Mouse (Mus musculus) T-cell, adult 2 months (primary cell): Measurements from ENCODE around the gene Tspan32.
A peak's percentile ranks its signal among the peaks of the same experiment; 100 is the strongest.

ENCODE experiments used
- DNase-seq: peaks from one replicate; pipeline ENCODE4 v3.0.0; 2022; ENCODE audit warnings: low spot score

Gene Tspan32

DNA sequence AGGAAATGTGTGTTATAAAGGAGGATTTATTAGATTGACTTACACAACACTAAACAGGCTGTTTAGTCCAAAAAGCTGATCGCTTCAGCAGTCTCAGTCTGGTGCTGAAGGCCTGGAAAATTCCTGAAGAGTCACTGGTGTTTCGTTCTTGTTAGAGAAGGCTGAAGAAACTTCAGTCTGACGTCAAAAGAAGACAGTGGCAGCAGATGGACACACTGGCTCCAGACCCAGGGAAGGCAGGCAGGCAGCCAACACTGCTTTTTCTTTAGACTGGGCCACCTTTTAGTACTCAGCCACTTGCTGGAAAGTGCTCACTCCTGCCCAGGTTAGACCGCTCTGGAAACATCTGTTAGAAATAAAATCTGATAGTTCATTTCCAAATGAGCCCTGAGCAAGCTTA, 28.7 kb downstream of the Tspan32 start:
- no peak for DNase-seq

DNA sequence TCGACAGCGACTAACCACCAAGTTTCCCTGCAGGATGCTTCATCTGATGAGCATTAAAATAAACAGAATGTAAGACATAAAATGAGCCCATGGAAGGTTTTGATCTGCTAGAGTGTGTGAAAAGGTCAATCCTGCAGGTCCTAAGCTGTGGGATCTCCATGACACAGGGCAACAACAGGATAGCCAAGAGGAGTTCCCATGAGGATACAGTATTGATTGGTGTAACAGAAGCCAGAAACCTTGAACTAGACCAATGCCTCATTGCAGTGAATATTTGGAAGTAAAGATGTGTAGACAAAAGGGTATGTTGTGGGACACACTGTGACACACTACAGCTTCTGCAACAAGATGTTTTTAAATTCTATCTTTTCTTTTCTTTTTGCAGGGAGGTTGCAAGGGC, 29.3 kb downstream of the Tspan32 start:
- DNase-seq, result no peak

DNA sequence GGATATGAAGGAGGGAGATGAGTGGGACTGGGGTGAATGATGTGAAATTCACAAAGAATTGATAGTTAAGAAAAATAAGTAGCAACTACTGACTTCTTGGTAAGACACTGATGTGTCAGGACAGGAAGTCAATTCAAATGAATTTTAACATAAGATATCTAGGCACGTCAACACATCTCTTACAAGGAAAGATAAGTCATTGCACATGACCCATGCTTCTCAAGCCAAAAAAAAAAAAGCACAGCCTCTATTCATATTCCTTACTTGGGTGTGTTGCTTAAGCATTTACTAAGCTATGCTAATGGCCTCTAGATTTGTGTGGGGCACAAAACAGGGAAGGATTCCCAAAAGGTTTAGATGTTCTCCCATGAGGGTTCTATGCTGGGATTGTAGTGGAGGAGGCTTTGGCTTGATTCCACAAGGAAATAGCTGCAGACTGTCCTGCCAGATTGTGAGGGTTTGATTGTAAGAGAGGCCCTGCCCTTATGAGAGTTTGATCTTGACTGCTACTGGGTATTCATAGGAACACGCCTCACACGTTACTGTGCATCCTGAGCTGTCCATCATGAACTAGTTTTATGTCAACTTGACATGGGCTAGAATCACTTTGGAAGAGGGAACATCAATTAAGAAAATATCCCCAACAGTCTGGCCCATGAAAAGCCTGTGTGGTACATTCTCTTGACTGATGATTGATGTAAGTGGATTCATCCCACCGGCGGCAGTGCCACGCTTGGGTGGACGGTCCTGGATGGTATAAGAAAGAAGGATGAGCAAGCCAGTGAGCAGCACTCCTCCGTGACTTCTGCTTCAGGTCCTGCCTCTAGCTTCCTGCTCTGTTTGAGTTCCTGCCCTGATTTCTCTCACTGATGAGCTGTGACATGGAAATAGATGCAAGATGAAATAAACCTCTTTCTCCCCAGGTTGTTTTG, 29.9 kb downstream of the Tspan32 start:
- DNase-seq, result no peak

DNA sequence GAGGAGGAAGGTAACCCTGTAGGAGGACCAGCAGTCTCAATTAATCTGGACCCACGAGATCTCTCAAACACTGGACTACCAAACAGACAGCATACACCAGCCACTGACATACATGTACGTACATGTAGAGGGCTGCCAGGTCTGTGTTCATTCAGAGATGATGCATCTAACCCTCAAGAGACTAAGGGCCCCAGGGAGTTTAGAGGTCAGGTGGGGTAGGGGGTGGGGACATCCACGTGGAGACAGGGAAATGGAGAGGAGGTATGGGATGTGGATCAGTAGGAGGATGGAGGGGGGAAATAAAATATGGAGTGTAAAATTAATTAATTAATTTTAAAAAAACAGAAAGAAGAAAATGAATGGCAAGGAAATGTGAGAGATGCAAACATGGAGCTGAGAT, 31.9 kb downstream of the Tspan32 start:
- DNase-seq, result no peak

DNA sequence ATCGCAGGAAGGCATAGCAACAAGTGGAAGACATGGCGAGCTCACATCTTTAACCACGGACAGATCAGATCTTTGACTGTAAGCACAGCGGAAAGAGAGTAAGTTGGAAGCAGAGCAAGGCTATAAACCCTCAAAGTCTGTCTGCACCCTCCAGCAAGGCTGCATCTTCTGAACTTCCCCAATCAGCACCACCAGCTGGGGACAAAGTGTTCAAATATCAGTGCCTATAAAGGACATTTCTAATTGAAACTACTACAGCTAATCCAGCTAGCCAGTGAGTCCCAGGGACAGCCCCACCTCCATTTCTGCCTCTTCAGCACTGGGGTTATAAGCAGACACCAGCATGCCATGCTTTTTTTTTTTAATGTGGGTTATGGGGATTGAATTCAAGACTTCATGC, 32.5 kb downstream of the Tspan32 start:
- no peak for DNase-seq

DNA sequence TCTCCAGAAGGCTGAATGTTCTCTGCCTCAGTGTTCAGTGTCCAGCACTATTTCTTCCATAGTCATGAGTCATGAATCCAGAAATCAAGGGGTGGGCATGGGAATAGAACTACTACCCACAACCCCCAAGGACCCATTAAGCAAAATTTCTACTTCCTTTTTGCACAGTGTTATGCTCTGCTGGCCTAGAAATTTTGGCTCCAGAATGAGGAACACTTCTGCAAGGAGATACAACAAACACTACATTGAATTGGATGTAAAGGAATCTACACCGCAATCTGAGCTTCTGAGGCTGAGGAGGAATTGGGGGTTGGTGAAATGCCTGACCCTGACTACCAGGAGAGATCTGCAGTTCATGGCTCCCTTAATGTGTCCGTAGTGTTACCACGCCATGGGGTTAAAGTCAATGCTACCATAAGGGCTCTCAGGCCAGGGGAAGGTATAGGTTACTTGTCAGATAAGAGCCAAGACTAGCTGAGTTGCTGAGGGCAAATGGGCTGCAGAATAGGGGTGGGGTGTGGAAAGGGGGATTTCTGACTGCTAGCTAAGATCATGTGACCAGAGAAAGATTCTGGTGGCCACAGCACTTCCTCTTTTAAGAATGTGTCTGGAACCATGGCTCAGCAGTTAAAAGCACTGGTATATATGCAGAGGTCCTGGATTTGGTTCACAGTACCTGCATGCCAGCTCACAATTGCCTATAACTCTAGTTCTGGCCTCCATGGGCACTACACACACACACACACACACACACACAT, 33.5 kb downstream of the Tspan32 start:
- no peak for DNase-seq

DNA sequence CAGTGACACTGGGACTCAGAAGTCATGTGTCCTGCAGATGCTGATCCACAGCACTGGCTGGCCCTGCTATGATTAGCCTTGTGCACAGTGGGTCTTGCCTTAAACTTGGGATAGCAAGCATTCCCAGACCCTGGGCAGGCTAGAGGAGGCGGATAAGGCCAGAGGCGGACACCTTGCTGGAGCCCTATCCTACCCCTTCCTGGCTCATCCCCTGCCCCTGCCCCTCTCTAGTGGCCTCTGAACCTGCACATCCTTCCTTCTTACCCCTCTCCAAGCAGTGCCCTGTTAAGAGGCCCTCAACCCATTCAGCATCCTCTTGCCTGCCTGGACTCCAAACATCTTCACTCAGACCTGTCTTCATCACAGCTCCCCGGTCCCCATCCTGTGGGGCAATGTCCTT, 35.7 kb downstream of the Tspan32 start:
- no peak for DNase-seq

DNA sequence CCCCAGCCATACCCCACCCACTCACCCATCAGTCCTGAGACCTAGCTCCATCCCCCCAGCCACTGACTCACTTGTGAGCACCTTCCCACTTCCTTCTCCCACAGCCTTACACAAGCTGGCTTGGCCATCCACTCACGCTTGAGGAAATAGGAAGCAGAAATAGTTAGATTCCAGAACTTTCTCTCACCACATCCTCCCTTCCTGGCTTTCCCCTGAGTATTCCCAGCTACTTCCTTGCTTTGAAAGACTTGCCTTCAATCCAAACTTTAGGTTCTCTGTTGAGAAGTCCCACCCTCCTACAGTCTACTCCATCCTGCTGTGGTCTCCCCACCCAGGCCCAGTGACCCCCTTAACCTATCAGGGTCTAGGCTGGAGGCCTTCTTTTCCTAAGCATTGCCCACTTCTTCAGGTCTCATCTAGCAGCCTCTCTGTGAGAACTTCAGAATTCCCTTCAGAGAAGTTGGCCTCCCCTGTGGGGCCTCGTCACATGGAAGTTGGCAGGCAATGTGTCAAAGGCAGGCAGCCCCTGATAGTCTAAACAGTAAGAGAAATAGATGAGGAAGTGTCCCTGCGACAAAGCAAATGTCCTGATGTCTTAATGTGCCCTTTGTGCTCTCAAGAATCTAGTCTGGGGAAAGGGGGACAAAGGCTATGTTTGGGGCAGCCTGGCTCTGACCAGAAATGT, 36.4 kb downstream of the Tspan32 start:
- DNase-seq, result no peak

DNA sequence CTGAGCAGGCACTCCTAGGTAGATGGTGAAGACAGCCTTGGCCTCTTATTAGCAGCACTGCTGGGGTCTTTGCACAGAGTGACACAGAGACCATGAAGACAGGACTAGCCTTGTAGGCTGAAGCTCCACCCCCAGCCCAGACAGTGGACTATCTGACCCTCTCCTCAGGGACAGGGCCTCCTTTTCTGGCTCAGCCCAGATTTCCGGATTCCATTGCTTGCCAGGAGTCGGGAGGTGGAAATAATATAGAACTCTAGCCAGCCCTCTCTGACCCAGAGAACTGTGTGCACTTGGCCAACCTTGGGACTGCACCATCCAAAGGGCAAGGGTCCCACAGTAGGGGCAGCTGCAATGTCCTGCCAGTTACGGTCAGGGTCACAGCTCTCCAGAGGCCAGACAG, 37.2 kb downstream of the Tspan32 start:
- DNase-seq, result no peak

DNA sequence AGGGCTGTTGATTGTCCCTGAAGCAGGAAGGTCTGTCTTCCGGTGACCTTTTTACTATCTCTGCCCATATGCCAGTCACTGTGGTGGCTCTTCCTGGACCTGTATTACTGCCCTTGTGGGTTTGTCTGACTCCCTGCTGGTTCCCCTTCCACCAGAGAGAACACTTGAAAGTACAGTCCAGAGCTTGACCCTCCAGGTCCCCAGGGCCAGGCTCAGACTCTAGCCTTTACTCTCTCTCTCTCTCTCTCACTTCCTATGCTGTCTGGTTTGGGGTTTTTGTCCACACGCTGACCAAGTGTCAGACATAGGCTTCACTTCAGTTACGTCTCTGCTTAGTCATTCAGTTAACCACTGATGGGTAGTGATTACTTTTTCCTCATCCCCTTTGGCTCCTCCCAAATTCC, 38.1 kb downstream of the Tspan32 start:
- DNase-seq, result no peak

DNA sequence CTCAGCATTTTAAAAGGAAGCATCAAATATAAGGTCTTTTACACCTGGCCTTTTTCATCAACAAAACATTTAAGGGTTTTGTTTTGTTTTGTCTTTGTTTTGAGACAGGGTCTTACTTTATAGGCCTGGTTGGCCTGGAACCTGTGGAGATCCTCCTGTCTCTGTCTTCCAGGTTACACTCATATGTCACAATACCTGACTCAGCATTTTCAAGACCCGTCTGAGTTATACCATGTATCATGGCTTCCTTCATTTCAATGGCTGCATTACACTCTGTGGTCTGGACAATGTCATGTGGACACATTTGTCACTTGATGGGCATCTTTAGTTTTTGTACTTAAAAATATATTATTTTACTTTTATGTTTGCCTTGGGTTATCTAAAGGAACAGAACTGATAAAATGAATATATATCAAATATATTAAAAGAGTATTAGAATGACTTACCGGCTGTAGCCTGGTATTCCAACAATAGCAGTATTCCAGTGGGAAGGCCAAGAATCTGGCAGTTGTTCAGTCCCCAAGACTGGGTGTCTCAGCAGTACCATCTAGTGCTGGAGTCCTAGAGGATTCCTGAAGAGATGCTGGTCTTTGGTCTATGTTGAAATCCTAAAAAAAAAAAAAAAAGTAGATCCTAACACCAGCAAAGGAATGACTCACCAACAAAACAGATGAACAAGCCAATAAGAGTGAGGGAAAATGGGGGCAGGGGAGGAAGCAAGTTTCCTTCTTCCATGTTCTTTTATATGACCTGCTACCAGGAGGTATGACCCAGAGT, 39.4 kb downstream of the Tspan32 start:
- no peak for DNase-seq

DNA sequence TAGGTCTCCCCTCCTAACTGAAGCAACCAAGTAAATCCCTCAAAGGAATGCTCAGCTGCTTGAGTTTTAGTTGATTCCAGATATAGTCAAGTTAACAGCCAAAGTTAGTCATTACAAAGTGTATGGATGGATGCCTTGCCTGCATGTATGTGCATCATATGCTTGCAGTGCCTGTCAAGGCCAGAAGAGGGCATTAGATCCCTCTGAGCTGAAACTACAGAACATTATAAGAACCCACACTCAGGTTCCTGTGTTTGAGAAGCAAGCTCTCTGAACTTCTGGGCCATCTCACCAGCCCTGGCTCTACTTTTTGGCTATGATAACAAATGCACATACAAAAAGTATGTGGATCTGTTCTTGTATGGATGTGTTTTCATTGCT, 40.0 kb downstream of the Tspan32 start:
- no peak for DNase-seq

DNA sequence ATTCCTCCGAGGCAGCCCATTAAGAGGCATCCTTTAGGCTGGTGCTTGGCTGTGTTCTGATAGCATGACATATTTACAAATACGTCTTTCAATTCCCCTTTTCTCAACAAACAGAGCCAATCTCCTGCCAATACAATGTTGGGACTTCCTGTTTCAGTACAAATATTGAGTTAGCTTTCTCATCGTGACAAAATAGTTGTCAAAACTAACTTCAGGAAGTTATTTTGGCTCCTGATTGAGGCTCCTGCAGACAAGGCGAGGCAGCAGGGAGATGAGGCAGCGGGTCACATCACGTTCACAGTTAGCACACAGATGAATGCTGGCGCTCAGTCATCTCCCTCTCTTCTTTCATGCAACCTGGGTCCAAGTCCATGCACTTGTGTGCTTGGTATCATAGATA, 41.5 kb downstream of the Tspan32 start:
- DNase-seq, result no peak

DNA sequence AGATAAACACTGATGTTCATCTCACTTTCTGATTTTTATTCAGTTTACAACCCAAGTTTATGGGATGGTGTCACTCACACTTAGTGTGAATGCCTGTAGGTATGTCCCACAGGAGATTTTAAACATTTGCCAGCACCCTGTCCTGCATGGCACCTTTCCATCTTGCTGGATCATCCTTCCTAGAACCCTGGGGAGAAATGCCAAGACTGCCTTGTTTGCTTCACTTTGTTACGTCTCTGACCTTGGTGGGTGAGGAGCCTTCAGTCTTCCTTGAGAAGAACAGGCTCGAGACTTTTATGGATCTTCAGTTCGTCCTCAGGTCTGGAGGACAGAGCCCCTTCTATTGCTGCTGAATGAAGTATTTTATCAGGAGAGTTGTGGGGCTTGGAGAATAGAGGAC, 44.5 kb downstream of the Tspan32 start:
- DNase-seq, result no peak

DNA sequence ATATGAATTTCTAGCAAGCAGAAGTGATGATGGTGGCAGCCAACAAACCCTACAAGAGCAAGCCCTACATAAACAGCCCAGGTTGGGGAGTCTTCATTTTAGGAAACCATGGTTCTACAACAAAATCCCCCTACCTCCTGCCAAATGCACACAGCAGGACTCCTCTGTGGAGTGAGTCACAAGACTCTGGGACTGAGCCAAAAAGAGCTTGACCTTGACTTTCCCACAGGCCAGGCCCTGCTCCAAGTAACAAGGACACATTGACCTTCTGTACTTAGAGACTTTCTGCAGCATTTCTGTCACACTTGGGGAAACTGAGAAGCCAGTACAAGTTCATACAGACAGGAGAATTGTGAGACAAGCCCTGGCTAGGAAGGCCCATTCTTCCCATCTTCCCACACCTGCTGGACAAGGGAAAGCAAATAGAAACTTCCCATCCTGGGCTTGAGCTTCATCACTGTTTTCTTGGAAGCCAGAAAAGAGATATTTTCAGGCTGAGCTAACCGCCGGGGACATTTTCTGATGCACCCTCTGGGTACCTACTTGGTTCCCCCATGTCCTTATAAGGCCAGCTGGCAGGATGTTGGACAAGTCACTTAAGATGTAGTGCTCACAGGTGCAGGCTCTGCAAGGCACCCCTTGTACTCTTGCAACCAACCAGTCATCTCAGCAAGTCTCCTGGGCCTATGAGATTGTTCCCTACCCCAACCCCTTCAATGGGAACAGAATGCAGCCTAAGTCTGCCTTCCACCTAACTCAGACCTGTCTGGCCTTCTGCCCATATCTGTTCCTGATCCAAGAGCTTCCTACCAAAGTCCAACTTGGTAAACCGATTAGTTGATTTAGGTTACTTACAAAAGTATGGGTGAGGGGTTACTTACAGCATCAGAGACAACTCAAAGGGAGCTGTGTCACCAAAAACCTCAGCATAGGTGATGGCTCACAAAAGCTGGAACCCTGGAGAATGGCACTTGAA, 45.3 kb downstream of the Tspan32 start:
- no peak for DNase-seq

DNA sequence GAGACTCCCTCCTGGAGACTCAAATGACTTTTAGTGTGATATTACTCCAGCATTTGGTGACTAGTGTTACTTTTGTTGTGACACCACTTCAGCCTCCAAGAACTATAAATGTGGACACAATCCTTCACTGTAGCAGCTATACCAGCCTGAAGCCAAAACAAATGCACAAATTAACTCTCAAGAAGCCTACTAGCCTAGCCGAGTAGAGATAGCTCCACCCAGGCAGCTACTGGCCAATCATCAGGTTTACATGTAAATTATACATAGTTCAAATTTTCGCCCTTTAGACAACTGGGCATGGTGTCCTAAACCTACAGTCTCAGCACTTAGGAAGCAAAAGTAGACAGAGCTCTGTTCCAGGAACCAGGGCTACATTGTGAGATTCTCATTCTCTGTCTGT, 46.5 kb downstream of the Tspan32 start:
- DNase-seq, result no peak

DNA sequence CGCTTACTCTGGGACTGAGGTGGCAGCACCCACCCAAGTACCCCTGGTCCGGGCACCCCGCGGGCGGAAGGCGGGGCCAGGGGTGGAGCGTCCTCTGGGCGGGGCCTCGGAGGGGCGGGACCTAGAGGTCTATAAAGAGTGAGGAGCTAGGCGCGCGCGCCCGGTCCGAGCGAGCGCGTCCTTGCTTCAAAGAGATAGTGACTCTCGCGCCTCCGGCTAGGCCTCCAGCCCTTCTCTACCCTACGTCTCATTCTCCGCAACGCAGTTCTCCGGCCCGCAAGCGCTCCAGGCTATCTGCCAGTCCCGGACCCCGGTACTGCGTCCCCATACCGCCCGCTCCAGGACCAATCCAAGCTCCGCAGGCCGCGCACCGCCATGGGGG, 47.8 kb downstream of the Tspan32 start, which contains the start of gene Cd81:
Gene Cd81 (plus strand): TSS at position 114 of the 382 bp plus-strand sequence.
- DNase-seq, result peak; percentile 68

DNA sequence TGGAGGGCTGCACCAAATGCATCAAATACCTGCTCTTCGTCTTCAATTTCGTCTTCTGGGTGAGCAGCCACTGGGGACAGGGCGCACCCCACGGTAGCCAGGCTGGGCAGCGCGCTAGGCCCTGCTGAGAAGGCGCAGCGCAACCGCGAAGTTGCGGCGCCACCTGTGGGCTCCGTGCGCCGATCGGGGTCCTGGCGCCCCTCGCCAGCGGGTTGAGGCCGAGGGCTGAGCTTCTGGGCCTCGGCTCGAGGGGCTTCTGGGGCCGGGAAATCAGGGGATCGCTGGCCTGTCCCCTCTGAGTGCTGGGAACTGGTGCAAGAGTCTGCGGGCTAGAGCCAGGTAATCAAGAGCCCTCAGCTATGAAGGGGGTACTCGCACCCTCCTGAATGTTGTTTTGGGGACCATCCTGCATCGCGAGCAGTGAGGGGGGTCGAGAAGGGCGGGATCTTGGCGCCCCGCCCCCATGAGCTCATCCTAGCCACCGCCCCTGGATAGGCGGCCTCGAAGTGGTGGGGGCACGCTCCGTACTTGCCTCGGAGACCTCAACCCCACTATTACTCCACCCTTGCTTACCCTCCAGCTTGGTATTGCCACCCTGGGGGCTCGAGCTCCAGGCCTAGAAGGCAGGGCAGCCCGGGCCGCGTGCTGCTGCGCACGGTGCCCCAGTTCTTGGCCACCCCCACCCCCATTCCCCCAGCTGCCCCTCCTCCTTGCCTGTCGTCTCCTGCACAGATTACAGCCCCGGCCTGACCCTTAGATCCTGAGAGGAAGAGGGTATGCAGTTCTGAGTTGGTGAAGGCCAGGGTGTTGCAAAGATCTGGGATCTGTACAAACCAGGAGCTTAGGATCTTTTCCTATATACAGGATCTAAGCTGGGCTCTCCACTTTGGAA, 48.4 kb downstream of the Tspan32 start:
- DNase-seq, result peak; percentile 17

DNA sequence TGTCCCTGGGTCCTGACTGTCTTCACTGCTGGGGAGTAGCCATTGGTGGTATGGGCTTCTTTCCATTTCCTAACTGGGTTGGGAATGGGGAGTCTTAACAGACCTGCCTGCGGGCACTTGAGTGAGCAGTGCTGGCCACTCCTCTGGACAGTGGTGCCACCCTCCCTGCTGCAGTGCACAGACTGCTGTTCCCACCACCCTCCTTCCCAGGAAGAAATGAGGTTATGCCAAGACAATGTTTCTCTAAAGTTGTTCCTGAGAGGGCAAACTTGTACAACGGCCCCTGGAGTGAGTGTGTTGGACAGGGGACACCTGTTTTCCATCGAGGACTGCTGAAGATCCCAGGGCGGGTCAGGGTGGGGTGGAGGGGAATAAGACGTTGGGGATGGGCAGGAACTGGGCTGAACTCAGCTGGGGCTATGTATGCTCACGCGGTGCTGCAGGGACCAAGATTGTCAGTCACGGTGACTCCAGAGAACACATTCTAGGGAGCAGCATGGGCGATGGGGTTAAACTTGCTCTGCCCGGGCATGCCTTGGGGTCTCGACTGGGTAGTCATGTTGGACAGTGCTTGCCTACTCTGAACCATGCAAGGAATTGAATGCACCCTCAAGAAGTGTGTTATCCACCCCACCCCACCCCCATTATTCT, 49.2 kb downstream of the Tspan32 start:
- no peak for DNase-seq
